Mouse (Mus musculus): Measurements from ENCODE around the gene Lamp2.
"Not testable (repeated sequence)": the region's sequence is repeated elsewhere in the genome, so short reads cannot be mapped to it uniquely, and the experiment has no call there.

Gene Lamp2

DNA sequence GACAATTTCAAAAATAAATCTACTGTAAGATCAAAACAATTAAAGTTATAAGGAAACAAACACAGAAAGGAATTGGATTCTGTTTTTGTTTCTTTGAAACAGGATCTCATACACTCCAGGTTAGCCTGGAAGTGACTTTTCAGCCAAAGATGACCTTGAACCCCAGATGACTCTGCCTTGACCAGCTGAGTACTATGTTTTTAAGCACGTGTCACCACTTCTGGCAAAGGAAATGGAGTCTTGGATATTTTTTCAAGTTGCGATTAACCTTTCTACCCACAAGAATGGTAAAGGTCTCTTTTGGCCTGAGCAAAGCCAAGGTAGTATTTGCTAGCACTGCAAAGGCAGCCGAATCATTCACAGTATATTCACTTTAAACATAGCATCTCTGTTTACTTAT lies 33.2 kb downstream of the Lamp2 start:
- DNase-seq: no peak

DNA sequence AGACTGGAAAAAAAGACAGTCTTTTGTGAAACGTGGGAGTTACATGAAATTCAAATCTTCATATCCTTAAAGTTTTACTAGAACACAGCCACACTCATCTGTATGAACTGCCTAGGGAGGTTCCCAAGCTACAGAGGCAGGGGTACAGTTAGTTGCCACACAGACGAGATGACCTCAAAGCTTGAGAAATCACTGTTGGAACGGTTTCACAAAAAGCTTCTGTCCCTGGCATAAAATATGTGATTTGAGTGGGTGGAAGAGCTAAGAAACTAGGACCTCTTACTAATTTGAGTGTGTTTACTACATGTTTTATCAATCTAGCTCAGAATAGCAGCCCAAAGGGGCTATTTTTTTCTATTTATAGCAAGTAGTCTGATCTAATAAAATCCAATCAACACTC lies 33.9 kb downstream of the Lamp2 start:
- DNase-seq: no peak

DNA sequence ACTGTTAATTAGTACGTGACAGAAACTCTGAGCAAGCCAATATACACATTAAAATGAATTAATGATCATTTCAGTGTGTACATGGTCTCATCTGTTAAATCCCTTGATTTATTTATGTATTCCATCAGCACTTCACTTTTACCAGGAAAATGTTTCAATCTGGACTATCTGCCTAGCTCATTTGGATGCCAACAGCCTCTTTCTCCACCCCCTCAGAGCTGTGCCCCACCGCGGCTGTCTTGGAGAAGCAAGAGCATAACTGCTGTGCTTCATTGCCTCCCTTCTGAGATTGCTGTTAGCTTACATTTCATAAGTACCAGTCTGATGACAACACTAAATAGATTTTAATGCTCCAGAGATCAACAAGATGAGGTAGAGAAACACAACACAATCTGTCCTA lies 52.4 kb downstream of the Lamp2 start:
- DNase-seq: no peak

DNA sequence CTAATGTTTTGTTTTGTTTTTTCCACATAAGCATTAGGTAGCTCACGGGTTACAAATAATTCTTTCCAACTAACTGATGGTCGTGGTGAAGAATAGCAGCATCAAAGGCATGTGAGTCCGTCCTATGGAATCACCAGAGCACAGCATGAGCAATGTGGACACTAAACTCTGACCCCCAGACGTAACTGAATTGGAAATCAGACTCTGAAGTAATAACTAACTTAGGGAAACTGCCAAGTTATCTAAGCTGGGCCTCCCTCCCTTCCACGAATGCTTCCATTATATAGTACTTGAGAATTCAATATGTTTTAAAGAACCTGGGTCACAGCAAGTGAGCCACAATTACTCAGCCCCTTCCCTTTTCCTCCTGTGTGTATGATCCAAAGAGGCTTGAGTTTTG lies 53.3 kb downstream of the Lamp2 start:
- no peak for DNase-seq

DNA sequence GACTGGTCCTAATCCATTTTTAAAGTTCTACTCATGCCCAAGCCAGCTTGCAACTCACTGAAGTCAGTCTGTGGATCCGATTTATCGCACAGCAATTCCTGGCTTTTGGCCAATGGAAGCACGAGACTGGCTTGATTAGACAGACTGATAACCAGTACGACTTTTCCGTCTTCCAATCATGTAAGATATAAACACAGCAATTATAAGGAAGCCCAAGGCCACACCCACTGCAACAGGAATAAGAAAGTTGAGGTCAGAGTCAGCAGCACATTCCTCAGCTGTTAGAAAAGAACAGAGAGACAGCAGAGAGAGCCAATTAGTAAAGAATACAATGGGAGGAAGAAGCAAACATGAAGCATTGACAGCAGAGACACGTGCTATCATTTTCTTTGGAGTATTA lies 54.2 kb downstream of the Lamp2 start:
- no peak for DNase-seq

DNA sequence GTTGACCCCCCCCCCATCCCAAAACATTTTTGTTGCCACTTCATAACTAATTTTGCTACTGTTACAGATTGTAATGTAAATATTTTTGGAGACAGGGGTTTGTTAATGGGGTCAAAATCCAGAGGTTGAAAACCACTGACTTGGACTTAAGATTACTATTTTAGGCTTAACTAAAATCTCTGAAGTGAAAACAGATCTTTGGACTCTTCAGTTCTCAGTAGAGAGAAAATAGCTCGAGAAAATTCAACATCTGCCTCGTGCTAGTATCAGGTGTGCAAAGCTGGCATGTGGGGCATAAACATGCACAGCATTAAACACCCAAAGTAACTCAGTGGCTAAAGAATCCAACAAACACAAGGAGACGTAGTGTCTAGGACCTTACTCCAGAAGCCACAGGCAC lies 55.6 kb downstream of the Lamp2 start:
- no peak for DNase-seq

DNA sequence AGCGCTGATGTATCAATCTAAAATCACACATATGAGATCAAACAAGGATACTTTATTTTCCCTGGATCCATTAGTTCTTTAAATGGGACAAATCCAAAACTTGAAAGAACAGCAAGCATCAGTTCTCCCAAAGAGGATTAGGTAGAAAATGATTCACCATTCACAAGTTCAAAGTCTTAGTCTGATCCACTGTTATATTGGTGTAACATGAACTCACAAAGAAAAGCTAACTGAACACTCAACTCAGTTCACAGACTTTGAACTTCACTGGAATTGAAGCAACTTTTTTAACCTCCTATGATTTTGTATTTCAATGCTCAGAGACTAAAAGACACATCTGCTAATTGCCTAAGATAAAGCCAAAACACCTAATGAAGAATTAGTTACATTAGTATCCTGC lies 56.6 kb downstream of the Lamp2 start:
- DNase-seq: no peak

DNA sequence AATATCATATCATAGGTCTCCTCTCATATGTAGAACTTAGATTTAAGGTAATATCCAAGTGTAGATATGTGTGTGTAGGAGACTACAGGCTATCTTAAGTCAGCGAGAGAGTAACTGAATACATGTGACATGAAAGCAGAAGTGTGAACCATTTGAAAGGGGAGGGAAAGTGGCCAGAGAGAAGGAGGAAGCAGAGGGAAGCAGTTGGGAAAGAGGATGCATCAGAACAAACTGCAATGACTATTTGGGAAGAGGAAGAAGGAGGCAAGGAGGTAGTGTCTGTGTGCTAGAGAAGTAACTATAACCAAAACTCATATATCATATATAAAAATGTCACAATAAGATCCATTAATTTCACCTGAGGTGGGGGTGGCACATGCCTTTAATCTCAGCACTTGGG lies 83.1 kb downstream of the Lamp2 start:
- not testable (repeated sequence) for DNase-seq

DNA sequence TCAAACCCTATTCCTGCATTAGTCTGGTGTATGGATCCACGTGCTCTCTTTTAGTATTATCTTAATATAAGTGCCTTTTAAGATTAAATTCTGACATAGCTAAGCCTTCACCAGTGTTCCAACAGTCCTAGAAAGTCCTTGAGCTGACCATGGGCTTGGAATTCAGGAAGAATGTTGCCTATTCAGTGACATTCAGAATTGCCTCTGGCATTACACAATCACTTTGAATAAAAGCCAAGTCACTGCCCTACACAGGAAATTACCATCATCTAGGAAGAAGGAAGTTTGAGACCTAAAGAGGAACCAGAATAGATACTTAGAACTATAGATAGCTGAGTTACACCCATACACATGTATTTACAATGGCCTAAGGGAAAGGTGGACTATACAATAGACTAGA lies 91.6 kb downstream of the Lamp2 start:
- not testable (repeated sequence) for DNase-seq

DNA sequence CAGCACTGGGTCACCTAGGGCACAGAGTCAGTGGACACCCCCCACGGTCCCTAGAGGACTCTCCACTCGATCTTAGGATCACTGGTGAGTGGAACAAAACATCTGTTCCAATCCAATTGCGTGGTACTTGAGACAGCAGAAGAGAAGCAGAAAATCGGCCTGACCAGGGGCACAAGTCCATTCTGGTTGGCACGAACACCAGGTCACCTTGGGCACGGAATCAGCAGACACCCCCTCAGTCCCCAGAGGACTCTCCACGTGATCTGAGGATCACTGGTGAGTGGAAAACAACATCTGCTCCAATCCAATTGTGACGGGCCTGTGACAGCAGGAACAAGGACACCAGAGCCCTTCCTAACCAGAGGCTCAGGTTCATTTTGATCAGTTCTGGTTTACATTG lies 94.2 kb downstream of the Lamp2 start:
- DNase-seq: no peak
